Mouse (Mus musculus) heart, embryonic 14.5 days (tissue): ENCODE data around the gene Atg16l1. TPM values are rescaled to one million over a fixed set of nuclear protein-coding genes. Genes with fewer than 3 reads are reported as not detected.
"Not testable (repeated sequence)": the region's sequence is repeated elsewhere in the genome, so short reads cannot be mapped to it uniquely, and the experiment has no call there.

Experiments used
- ATAC-seq: fragments of 200-750 bp; cut with Nextera tagmentation; 2 replicates; pipeline ENCODE4 v1.8.0; 2017; ENCODE audit warnings: low read depth, moderate TSS enrichment; ENCODE audit not compliant: insufficient number of reproducible peaks, insufficient read depth, low FRiP score
- H3K27ac ChIP-seq, 2 experiments: fragments of 200-500 bp in 1 of 2; fragments of 300-500 bp in 1 of 2; sonication (generic) in 1 of 2; replicated peaks in 1 of 2; 2 replicates each; pipeline ENCODE4 v1.5.1; 2012 to 2014; ENCODE audit warnings: low read depth in 2 of 2, low read length in 2 of 2, control low read depth in 1 of 2, mild to moderate bottlenecking in 1 of 2, mixed read lengths in 1 of 2; ENCODE audit not compliant: control insufficient read depth in 1 of 2, insufficient read depth in 1 of 2
- H3K27me3 ChIP-seq: fragments of 300-500 bp; sonication (generic); 2 replicates; pipeline ENCODE4 v1.6.1; 2014; ENCODE audit warnings: mild to moderate bottlenecking, low read length, control low read depth; ENCODE audit not compliant: control insufficient read depth, insufficient read depth
- H3K36me3 ChIP-seq: fragments of 300-500 bp; sonication (generic); 2 replicates; pipeline ENCODE4 v1.6.1; 2014; ENCODE audit warnings: mild to moderate bottlenecking, control low read depth, low read length, mixed read lengths; ENCODE audit not compliant: control insufficient read depth, insufficient read depth
- H3K4me1 ChIP-seq, 2 experiments: fragments of 200-500 bp in 1 of 2; fragments of 300-500 bp in 1 of 2; sonication (generic) in 1 of 2; 2 replicates each; pipeline ENCODE4 v1.6.1; 2012 to 2014; ENCODE audit warnings: low read length in 2 of 2, control low read depth in 1 of 2, mixed read lengths in 1 of 2; ENCODE audit not compliant: control insufficient read depth in 2 of 2, insufficient read depth in 2 of 2
- H3K4me2 ChIP-seq: fragments of 300-500 bp; sonication (generic); 2 replicates; pipeline ENCODE4 v1.6.1; 2014; ENCODE audit warnings: mild to moderate bottlenecking, low read length
- H3K4me3 ChIP-seq, 2 experiments: fragments of 200-500 bp in 1 of 2; fragments of 300-500 bp in 1 of 2; sonication (generic) in 1 of 2; 2 replicates each; pipeline ENCODE4 v1.5.1; 2012 to 2014; ENCODE audit warnings: low read length in 2 of 2, mild to moderate bottlenecking in 2 of 2, control low read depth in 1 of 2, low read depth in 1 of 2, moderate library complexity in 1 of 2; ENCODE audit not compliant: control insufficient read depth in 1 of 2, insufficient read depth in 1 of 2
- H3K9ac ChIP-seq: fragments of 300-500 bp; sonication (generic); 2 replicates; pipeline ENCODE4 v1.6.1; 2014; ENCODE audit warnings: mild to moderate bottlenecking, low read length
- H3K9me3 ChIP-seq: fragments of 300-500 bp; sonication (generic); 2 replicates; pipeline ENCODE4 v1.6.1; 2016; ENCODE audit warnings: low read length, control low read depth; ENCODE audit not compliant: control insufficient read depth
- WGBS: fragments of 180-500 bp; shearing (Covaris S2); extraction: QIAGEN DNeasy Blood & Tissue Kit; methylation state at CpG from one replicate; pipeline ENCODE4 v1.1.7; 2014; 5-methylcytosine and 5-hydroxymethylcytosine counted together
- polyA plus RNA-seq: library from polyadenylated mRNA; unstranded; fragments of >200 nt; fragmentation: Nextera tagmentation; extraction: Ambion mirVana; gene quantifications from 2 replicates; pipeline ENCODE4 v1.2.1, GENCODE M21; 2014

The Atg16l1 gene
- polyA plus RNA-seq, 1 experiment from 2014 or later: 25.0 TPM

DNA sequence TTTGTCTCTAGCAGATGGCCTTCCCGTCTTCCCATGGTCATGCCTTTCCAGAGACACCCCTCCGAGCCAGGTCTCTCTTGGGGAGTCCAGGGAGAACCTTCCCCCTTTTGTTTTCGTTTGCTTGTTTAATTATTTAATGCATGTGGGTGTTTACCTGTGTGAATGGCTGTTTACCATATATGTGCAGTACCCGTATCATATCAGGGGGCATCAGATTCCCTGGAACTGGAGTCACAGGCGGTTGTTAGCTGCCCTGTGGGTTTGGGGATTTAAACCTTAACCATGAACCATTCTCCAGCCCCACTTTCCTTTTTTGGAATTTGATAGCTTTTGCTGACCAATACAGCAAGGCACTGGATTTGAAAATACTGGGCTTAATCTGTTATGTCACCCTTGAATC is 69.6 kb downstream of the Atg16l1 start:
- Histone ChIP-seq H3K4me2 (no peak overlapping the region), H3K36me3 (no peaks in the 10 kb centered on the region), H3K27me3 (no peaks in the 10 kb centered on the region), H3K9me3 (no peaks in the 10 kb centered on the region), H3K9ac (no peak overlapping the region), H3K27ac (no peak overlapping the region), H3K4me1 (peaks cover 5 to 8% of the 10 kb centered on the region in 2 experiments; a peak in 3 of 4 replicates), H3K4me3 (no peak overlapping the region)
- 87% methylated on average over 5 of the region's 5 CpGs for WGBS
- ATAC-seq: no peak

DNA sequence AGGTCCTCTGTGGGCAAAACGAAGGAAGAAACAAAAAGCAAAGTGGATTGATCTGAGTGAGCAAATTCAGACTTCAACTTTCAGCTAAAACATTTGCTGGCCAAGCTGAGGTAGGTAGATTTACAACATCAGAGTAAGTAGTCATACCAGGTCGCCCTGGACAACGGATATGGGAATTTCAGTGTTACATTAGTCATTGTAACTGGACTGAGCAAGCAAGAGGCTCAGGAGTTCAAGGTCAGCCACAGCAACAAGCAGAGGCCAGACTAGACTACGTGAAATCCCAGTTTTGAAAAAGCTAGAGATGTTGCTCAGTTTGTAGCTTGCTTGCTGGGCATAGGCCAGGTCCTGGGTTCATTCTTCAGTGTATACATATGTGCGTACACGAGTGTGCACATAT is 70.3 kb downstream of the Atg16l1 start:
- ATAC-seq: no peak
- Histone ChIP-seq H3K4me1 (peaks cover 5 to 8% of the 10 kb centered on the region in 2 experiments; a peak in 3 of 4 replicates), H3K9ac (no peak overlapping the region), H3K36me3 (no peaks in the 10 kb centered on the region), H3K27ac (no peak overlapping the region), H3K9me3 (no peaks in the 10 kb centered on the region), H3K4me3 (no peak overlapping the region), H3K27me3 (no peaks in the 10 kb centered on the region), H3K4me2 (no peak overlapping the region)
- WGBS: 86% methylated on average over 6 of the region's 6 CpGs

DNA sequence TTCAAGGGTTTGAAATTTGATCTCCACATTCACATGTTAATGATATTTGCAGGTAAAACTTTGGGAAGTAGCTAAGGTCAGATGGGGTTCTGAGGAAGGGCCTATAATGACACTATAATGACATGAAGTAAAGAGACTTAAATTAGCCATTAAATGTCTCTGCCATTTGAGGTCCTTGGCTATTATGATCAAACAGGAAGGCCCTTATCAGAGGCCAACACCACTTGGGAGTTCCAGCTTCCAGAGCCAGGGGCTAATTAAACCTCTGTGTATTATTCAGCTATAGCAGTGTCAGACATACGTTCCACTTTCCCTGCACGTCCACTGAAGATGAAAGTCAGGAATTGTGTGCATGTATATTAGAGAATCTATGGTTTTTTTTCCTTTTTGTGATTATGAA is 70.8 kb downstream of the Atg16l1 start:
- H3K36me3 ChIP-seq: no peaks in the 10 kb centered on the region
- H3K9ac ChIP-seq: no peak overlapping the region
- H3K27ac ChIP-seq: no peak overlapping the region
- H3K4me1 ChIP-seq: peaks cover 5 to 8% of the 10 kb centered on the region in 2 experiments; a peak in 3 of 4 replicates
- H3K4me3 ChIP-seq: no peak overlapping the region
- no peak for ATAC-seq
- 59% methylated on average over 2 of the region's 2 CpGs for WGBS
- H3K4me2 ChIP-seq: no peak overlapping the region
- no peaks in the 10 kb centered on the region for H3K9me3 ChIP-seq
- no peaks in the 10 kb centered on the region for H3K27me3 ChIP-seq

DNA sequence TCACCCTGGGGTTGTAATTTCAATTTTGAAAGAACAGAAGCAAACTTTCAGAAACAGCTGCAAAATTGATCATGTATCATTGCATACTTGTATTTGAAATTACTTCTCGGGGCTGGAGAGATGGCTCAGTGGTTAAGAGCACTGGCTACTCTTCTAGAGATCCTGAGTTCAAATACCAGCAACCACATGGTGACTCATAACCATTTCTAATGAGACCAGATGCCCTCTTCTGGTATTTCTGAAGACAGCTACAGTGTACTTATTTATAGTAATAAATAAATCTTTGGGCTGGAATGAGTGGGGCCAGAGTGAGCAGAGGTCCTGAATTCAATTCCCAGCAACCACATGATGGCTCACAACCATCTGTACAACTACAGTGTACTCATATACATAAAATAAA is 71.8 kb downstream of the Atg16l1 start:
- H3K9me3 ChIP-seq, H3K27ac ChIP-seq, H3K4me1 ChIP-seq, H3K27me3 ChIP-seq, H3K4me2 ChIP-seq, H3K4me3 ChIP-seq, ATAC-seq, H3K36me3 ChIP-seq, H3K9ac ChIP-seq: not testable (repeated sequence)
- 78% methylated on average over 1 of the region's 1 CpGs for WGBS

DNA sequence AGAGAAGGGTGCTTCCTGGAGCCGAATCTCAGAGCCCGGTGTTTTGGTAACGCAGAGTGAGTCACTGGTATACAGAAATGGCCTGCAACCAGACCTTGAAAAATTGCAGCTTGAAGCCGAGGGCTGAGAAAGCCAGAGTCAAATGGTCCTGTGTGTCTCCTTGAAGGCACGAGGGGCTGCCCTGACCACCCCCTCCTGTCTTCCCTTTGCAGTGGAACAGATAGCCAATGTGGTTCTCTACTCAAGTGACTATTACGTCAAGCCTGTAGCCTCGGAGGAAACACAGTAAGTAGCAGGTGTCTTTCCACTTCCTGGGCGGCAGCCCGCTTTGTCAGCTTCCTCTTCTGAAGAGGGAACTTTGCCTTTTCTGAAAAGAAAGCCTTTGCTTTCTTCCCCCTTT is 72.5 kb downstream of the Atg16l1 start:
- no peak overlapping the region for H3K9ac ChIP-seq

DNA sequence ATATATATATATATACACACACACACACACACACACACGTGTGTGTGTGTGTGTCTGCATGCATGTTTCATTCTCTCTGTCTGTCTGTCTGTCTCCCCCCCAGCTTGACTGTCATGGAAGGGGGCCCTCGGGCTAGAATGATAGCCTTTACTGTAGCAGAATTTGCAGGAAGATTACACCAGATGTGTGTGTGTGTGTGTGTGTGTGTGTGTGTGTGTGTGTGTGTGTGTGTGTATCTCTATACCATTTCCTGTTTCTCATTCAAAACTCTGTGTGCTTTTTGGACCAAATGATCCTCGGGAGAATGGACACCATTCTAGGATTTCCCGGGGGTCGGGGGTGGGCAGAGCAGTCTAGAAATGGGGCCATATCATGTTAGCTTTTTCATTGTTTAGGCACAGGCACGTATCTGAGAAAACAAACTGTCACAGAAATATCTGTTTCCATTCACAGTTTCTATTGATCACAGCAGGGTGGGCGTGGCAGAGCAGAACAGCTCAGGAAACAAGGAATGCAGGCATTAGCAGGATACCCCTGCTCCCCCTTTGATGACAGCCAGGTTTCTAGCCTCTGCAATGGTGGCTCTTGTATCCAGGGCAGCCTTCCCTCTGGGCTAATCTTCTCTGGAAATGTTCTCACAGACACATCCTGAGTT is 73.4 kb downstream of the Atg16l1 start:
- H3K27ac ChIP-seq: no peak overlapping the region
- no peak overlapping the region for H3K4me3 ChIP-seq
- no peaks in the 10 kb centered on the region for H3K36me3 ChIP-seq
- ATAC-seq: no peak
- H3K27me3 ChIP-seq: no peaks in the 10 kb centered on the region
- WGBS: 49% methylated on average over 7 of the region's 7 CpGs
- H3K4me1 ChIP-seq: peaks cover 5 to 8% of the 10 kb centered on the region in 2 experiments; a peak in 3 of 4 replicates
- H3K4me2 ChIP-seq: no peak overlapping the region
- H3K9me3 ChIP-seq: no peaks in the 10 kb centered on the region
- H3K9ac ChIP-seq: no peak overlapping the region

More for the DNA sequence above, 72.5 kb downstream of the Atg16l1 start:
- H3K36me3 ChIP-seq: no peaks in the 10 kb centered on the region
- no peak overlapping the region for H3K27ac ChIP-seq
- no peaks in the 10 kb centered on the region for H3K27me3 ChIP-seq
- H3K4me3 ChIP-seq: no peak overlapping the region
- ATAC-seq: no peak
- 52% methylated on average over 9 of the region's 9 CpGs for WGBS
- H3K9me3 ChIP-seq: no peaks in the 10 kb centered on the region
- H3K4me1 ChIP-seq: peaks cover 5 to 8% of the 10 kb centered on the region in 2 experiments; a peak in 3 of 4 replicates
- H3K4me2 ChIP-seq: no peak overlapping the region

DNA sequence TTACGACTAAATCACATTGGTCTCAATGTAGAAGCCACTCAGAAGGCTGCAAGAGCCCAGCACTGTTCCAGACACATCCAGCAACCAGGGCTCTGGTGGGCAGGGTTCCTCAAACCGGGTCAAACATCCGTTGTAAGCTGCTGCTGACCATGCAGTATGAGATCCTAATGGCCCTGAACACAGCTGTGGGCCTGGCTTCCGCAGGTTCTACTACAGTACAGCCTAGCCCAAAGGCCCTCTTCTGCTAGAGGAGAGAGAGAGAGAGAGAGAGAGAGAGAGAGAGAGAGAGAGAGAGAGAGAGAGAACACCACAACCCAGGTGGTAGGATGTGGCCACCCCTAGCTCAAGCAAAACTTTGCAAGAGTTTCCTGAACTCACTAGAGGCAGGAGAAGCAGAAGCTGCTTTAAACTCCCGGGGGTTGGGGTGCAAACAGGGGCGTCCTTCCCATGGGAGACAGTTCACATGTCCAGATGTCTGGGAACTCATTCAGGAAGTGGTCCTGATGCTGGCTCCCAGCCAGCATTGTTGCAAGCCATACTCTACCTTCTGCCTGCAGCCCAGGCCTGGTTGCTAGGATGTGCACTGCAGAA is 74.0 kb downstream of the Atg16l1 start:
- no peaks in the 10 kb centered on the region for H3K27me3 ChIP-seq
- H3K4me3 ChIP-seq: no peak overlapping the region
- no peak overlapping the region for H3K4me2 ChIP-seq
- no peaks in the 10 kb centered on the region for H3K9me3 ChIP-seq
- no peaks in the 10 kb centered on the region for H3K36me3 ChIP-seq
- no peak overlapping the region for H3K27ac ChIP-seq
- peaks cover 5 to 8% of the 10 kb centered on the region in 2 experiments; a peak in 3 of 4 replicates for H3K4me1 ChIP-seq
- peak; percentile 26 for ATAC-seq
- H3K9ac ChIP-seq: no peak overlapping the region
- 55% methylated on average over 6 of the region's 6 CpGs for WGBS
